Mouse (Mus musculus): ENCODE data around the gene Csl. TPM values are rescaled to one million over a fixed set of nuclear protein-coding genes. Genes with fewer than 3 reads are reported as not detected.
A peak's percentile ranks its signal among the peaks of the same experiment; 100 is the strongest.

The Csl gene
- polyA plus RNA-seq (2012; fragmentation: generic; extraction: Trizol) = 0.08 TPM

DNA sequence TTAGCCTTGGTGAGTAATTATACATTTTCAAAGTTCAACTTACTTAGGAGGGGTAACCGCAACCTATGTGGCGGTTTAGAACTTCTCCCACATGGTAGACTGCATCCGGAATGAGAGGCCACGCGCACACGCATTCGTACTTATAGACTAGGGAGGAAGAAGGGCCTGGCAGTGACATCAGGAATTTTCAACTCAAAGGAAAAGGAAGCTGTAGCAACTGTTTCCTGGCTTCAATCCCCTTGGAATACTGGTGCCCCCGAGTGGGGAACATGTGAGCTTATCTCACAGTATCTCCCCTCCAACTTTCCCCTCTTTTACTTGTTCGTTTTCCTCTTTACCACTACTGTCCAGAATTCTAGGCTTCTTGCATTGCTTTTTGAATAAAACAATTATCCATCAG lies at the start of gene Csl:
Gene Csl (minus strand): TSS at position 101 of the 400 bp plus-strand sequence.
- H3K4me2 ChIP-seq (ENCODE audit: low read depth) = no peak within 1 kb of the TSS
- no peak for TF ChIP-seq CEBPB (IDR thresholded peaks at IDR 0.05; ENCODE audit: insufficient read depth, poor library complexity, severe bottlenecking)
- TF ChIP-seq SRF (IDR thresholded peaks at IDR 0.05; ENCODE audit: control insufficient read depth, insufficient read length, low read depth) = no peak
- no peak for TF ChIP-seq USF1 (IDR thresholded peaks at IDR 0.05; ENCODE audit: low read depth)
- TF ChIP-seq REST (IDR thresholded peaks at IDR 0.05; ENCODE audit: insufficient read depth, insufficient read length) = no peak
- TF ChIP-seq E2F4 (IDR thresholded peaks at IDR 0.05; ENCODE audit: insufficient read depth) = no peak
- no peak for TF ChIP-seq POLR2A (IDR thresholded peaks at IDR 0.05; ENCODE audit: insufficient read length, low read depth)
- H3ac ChIP-seq (ENCODE audit: control insufficient read depth, insufficient read length) = no peak within 1 kb of the TSS
- no peaks in the 10 kb centered on the region for H3K27me3 ChIP-seq (ENCODE audit: control insufficient read depth, insufficient read depth, insufficient read length)
- H3K79me2 ChIP-seq (ENCODE audit: control insufficient read depth, insufficient read depth) = no peaks in the 10 kb centered on the region
- no peak within 1 kb of the TSS for H3K4me3 ChIP-seq
- H3K36me3 ChIP-seq (ENCODE audit: control insufficient read depth, insufficient read depth) = no peaks in the 10 kb centered on the region

DNA sequence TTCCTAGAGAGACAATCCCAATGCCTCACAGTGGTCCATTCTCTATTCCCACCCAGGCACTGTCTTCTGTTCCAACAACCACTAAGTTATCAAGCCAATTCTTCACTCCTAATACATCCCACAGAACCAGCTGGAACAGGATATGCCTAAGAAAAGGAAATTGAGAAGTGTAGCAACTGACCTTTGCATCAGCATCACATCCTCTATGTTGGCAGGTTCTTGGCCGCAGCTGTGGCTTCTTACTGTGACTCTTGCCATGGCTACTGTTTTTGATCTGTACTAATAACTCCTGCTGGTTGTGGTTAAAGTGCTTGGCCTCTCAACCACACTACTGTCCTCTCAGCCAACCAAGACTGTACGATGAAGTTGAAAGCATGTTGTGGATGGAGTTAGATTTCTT lies 30.0 kb upstream of the Csl start:
- H3K4me3 ChIP-seq = no peak overlapping the region
- H3K36me3 ChIP-seq (ENCODE audit: control insufficient read depth, insufficient read depth) = no peaks in the 10 kb centered on the region
- TF ChIP-seq POLR2AphosphoS2 (IDR thresholded peaks at IDR 0.05; ENCODE audit: insufficient read length, low read depth) = no peak
- peak in 2 of 3 experiments; percentile 24 to 47 for TF ChIP-seq MYOD1 (IDR thresholded peaks at IDR 0.05; ENCODE audit: control insufficient read depth in 1 of 3, insufficient read length in 2 of 3, low read depth in 2 of 3)
- H3K27me3 ChIP-seq (ENCODE audit: control insufficient read depth, insufficient read depth, insufficient read length) = no peaks in the 10 kb centered on the region
- no peak overlapping the region for H3ac ChIP-seq (ENCODE audit: control insufficient read depth, insufficient read length)
- H3K79me2 ChIP-seq (ENCODE audit: control insufficient read depth, insufficient read depth) = no peaks in the 10 kb centered on the region
- no peak overlapping the region for H3K4me2 ChIP-seq (ENCODE audit: low read depth)

GRCm38 (mm10) chr10:99774228-99775120 lies 15.0 kb upstream of the Csl start:
- no peaks in the 10 kb centered on the region for H3K36me3 ChIP-seq (ENCODE audit: control insufficient read depth, insufficient read depth)
- TF ChIP-seq USF1 (IDR thresholded peaks at IDR 0.05; ENCODE audit: low read depth) = no peak
- no peak for TF ChIP-seq SRF (IDR thresholded peaks at IDR 0.05; ENCODE audit: control insufficient read depth, insufficient read length, low read depth)
- TF ChIP-seq TCF3 (IDR thresholded peaks at IDR 0.05; ENCODE audit: insufficient read length, low read depth) = no peak
- TF ChIP-seq REST (IDR thresholded peaks at IDR 0.05; ENCODE audit: insufficient read depth, insufficient read length) = no peak
- no peak for TF ChIP-seq POLR2A (IDR thresholded peaks at IDR 0.05; ENCODE audit: insufficient read length, low read depth)
- no peak for TF ChIP-seq MYOD1 (IDR thresholded peaks at IDR 0.05; ENCODE audit: control insufficient read depth in 1 of 3, insufficient read length in 2 of 3, low read depth in 2 of 3)
- no peak overlapping the region for H3ac ChIP-seq (ENCODE audit: control insufficient read depth, insufficient read length)
- no peak overlapping the region for H3K4me3 ChIP-seq
- no peaks in the 10 kb centered on the region for H3K27me3 ChIP-seq (ENCODE audit: control insufficient read depth, insufficient read depth, insufficient read length)
- no peak overlapping the region for H3K4me2 ChIP-seq (ENCODE audit: low read depth)
- no peaks in the 10 kb centered on the region for H3K79me2 ChIP-seq (ENCODE audit: control insufficient read depth, insufficient read depth)

GRCm38 (mm10) chr10:99750146-99750545 lies 9.3 kb downstream of the Csl start:
- no peak overlapping the region for H3ac ChIP-seq (ENCODE audit: control insufficient read depth, insufficient read length)
- no peaks in the 10 kb centered on the region for H3K36me3 ChIP-seq (ENCODE audit: control insufficient read depth, insufficient read depth)
- no peaks in the 10 kb centered on the region for H3K27me3 ChIP-seq (ENCODE audit: control insufficient read depth, insufficient read depth, insufficient read length)
- H3K4me3 ChIP-seq = no peak overlapping the region
- TF ChIP-seq CEBPB (IDR thresholded peaks at IDR 0.05; ENCODE audit: insufficient read depth, poor library complexity, severe bottlenecking) (peak; percentile 13; the same call in 1 of the 2 replicates), MYOD1 (IDR thresholded peaks at IDR 0.05; ENCODE audit: control insufficient read depth in 1 of 3, insufficient read length in 2 of 3, low read depth in 2 of 3) (no peak)
- H3K4me2 ChIP-seq (ENCODE audit: low read depth) = no peak overlapping the region
- no peaks in the 10 kb centered on the region for H3K79me2 ChIP-seq (ENCODE audit: control insufficient read depth, insufficient read depth)

- no peak overlapping the region for H3K4me2 ChIP-seq (ENCODE audit: low read depth)
- H3ac ChIP-seq (ENCODE audit: control insufficient read depth, insufficient read length) = no peak overlapping the region
- no peaks in the 10 kb centered on the region for H3K79me2 ChIP-seq (ENCODE audit: control insufficient read depth, insufficient read depth)
- TF ChIP-seq MAX (IDR thresholded peaks at IDR 0.05; ENCODE audit: low read depth) (no peak), POLR2A (IDR thresholded peaks at IDR 0.05; ENCODE audit: insufficient read length, low read depth) (no peak), CEBPB (IDR thresholded peaks at IDR 0.05; ENCODE audit: insufficient read depth, poor library complexity, severe bottlenecking) (no peak), POLR2AphosphoS2 (IDR thresholded peaks at IDR 0.05; ENCODE audit: insufficient read length, low read depth) (no peak), E2F4 (IDR thresholded peaks at IDR 0.05; ENCODE audit: insufficient read depth) (no peak)
- no peak overlapping the region for H3K4me3 ChIP-seq
- H3K27me3 ChIP-seq (ENCODE audit: control insufficient read depth, insufficient read depth, insufficient read length) = no peaks in the 10 kb centered on the region
- H3K36me3 ChIP-seq (ENCODE audit: control insufficient read depth, insufficient read depth) = no peaks in the 10 kb centered on the region
These were observed 10.7 kb downstream of the Csl start for GRCm38 (mm10) chr10:99748668-99749260.

- no peaks in the 10 kb centered on the region for H3K27me3 ChIP-seq (ENCODE audit: control insufficient read depth, insufficient read depth, insufficient read length)
- no peak overlapping the region for H3ac ChIP-seq (ENCODE audit: control insufficient read depth, insufficient read length)
These were observed 11.4 kb downstream of the Csl start for GRCm38 (mm10) chr10:99748009-99748408.

More at GRCm38 (mm10) chr10:99748009-99748408, 11.4 kb downstream of the Csl start:
- Histone ChIP-seq H3K79me2 (ENCODE audit: control insufficient read depth, insufficient read depth) (no peaks in the 10 kb centered on the region), H3K4me3 (no peak overlapping the region), H3K4me2 (ENCODE audit: low read depth) (no peak overlapping the region), H3K36me3 (ENCODE audit: control insufficient read depth, insufficient read depth) (no peaks in the 10 kb centered on the region)
- TF ChIP-seq CEBPB (IDR thresholded peaks at IDR 0.05; ENCODE audit: insufficient read depth, poor library complexity, severe bottlenecking) (peak; percentile 83), TCF3 (IDR thresholded peaks at IDR 0.05; ENCODE audit: insufficient read length, low read depth) (no peak)
